Mouse (Mus musculus) heart, adult 2 months (tissue): ENCODE measurements around the gene Lmod1.

ENCODE experiments used
- CTCF ChIP-seq: fragments of 200-600 bp; IDR thresholded peaks from 2 replicates; pipeline ENCODE4 v1.8.1; 2022; ENCODE audit warnings: antibody characterized with exemption, mild to moderate bottlenecking, moderate library complexity
- EP300 ChIP-seq: fragments of 200-500 bp; IDR thresholded peaks from 2 replicates; pipeline ENCODE4 v1.6.1; 2011; ENCODE audit warnings: low read depth, low read length, control low read depth; ENCODE audit not compliant: insufficient read depth
- POLR2A ChIP-seq: fragments of 200-500 bp; IDR thresholded peaks from 2 replicates; pipeline ENCODE4 v1.6.1; 2011; ENCODE audit warnings: mild to moderate bottlenecking, low read depth, low read length, control low read depth; ENCODE audit not compliant: insufficient read depth

DNA sequence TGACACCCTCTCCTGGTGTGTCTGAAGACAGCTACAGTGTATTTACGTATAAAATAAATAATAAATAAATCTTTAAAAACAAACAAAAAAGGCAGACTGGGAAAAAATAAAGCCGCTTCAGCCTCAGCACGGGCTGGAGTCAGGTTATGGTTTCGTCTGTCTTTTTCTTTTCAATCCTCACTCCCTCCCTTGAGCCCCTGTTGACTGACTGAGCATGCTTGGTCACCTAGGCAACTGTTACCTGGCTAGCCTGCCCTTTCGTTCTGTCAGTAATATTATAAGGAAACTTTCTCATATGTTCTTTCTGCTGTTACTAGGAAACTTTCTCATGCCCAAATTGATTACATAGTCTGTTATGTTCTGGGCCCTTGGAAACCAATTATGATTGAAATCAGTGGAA, 33.7 kb upstream of the Lmod1 start:
- no peak for TF ChIP-seq CTCF
- TF ChIP-seq EP300 = no peak
- no peak for TF ChIP-seq POLR2A
